Mouse (Mus musculus) regulatory T cell (primary cell): ENCODE data around the gene Olfr392.

Experiments used
- in situ Hi-C: fragments of 300-600 bp; cut with MboI, MseI; formaldehyde crosslinking; loops from one replicate; pipeline ENCODE4 v1.15.1; 2025; ENCODE audit warnings: high pct_unique_total_duplicates

Olfr392 gene

DNA sequence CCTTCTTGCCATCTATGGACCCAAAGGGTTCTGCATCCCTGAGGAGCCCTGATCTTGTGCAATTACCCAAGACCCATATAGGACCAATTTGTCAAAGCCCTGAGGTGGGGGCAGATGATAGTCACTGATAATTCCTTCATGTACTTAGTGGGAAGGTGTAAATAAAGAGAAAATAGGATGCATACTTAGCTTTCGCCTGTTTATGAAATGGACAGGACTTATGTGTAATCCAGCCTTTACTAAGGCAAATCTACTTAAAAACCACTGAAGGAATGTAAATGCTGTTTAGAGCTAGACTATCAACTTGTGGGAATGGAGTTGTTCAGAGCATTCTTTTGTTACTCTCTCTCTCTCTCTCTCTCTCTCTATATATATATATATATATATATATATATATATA is at the start of gene Olfr392:
Gene Olfr392 (minus strand): TSS at position 101 of the 400 bp plus-strand sequence.
- in situ Hi-C loops: no loop called here

DNA sequence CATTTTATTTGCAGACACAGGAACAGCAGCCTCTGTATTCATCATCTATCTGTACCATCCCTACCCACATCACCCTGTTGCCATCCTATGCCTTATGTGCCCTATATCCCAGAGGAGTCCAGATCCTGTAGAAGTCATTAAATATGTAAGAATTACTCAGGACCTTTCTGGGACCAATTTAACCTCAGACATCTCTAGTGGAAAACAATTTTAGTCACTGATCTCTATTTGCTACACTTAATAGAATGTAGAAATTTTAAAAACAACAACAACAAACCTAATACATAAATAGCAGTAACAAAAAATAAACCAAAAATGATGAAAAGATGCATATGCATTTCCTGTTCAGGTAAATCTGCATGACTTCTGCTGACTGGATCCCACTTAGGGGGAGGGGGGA is 34.5 kb upstream of the Olfr392 start, which contains the start of gene Olfr393:
Gene Olfr393 (minus strand): TSS at position 101 of the 400 bp plus-strand sequence.
- in situ Hi-C loops: no loop called here

DNA sequence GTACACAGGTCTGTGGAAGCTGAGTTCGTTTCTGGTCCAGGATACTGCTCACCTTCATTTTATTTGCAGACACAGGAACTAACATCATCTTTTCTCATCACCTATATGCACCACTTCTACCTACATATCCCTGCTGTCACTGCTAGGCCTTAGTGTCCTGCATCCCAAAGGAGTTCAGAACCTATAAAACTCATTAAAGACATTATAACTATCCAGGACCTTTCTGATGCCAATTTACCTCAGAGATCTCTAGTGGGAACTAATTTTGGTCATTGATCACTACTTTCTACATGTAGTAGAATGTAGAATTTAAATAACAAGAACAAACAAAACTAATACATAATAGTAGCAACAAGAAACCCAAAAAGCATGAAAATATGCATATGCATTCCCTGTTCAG is 13.9 kb downstream of the Olfr392 start, which contains the start of gene Olfr391-ps:
Gene Olfr391-ps (minus strand): TSS at position 101 of the 400 bp plus-strand sequence.
- in situ Hi-C loops: no loop called here

DNA sequence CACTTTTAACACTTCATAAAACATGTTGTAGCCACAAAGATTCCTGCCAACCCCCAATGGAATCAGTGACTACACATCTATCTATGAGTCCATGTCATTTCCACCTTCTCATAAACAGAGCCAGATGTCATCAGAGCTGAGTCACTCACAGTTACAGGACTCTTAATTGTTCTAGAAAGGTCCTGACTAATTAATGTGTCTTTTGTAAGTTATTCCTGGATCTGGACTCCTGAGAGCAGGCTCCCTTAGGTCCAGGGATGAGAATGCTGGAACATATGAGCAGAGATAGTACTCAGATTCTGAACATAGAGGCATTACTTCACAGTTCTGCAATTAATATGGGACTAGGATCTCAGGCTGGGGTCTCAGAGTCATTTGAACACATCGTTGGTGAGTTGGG is 34.2 kb downstream of the Olfr392 start, which contains the start of gene Olfr390:
Gene Olfr390 (plus strand): TSS at position 301 of the 400 bp plus-strand sequence.
- in situ Hi-C loops: no loop called here

DNA sequence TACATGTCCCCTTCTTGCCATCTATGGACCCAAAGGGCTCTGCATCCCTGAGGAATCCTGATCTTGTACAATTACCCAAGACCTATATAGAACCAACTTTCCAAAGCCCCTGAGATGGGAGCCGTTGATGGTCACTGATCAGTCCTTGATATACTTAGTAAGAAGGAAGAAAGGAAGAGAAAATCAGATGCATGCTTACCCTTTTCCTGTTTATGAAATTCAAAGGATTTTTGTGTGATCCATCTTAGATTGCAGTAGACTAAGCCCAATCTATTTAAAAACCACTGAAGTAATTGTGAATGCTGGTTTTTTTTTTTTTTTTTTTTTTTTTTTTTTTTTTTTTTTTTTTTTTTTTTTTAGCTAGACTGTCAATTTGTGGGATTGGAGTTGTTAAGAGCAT is 36.2 kb downstream of the Olfr392 start, which contains the start of gene Olfr389:
Gene Olfr389 (minus strand): TSS at position 101 of the 400 bp plus-strand sequence.
- in situ Hi-C loops: no loop called here
